Mouse (Mus musculus): ENCODE data around the gene Grm7.

The Grm7 gene

DNA sequence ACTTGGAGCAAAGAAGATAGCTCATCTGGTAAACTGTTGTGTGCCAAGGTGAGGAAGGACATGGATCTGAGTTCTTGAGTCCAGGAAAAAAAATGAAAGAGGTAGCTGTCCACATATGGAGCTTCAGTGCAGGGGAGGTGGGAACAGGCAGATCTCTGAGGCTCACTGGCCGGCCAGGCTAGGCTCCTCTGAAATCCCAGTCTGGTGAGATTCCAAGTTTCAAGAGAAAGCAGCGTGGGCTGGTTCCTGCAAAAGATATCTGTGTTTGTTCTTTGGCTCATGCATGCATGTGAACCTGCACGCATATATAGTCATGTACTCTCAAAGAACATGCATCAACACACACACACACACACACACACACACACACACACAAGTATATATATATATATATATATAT lies 942.2 kb downstream of the Grm7 start:
- DNase-seq: no peak

DNA sequence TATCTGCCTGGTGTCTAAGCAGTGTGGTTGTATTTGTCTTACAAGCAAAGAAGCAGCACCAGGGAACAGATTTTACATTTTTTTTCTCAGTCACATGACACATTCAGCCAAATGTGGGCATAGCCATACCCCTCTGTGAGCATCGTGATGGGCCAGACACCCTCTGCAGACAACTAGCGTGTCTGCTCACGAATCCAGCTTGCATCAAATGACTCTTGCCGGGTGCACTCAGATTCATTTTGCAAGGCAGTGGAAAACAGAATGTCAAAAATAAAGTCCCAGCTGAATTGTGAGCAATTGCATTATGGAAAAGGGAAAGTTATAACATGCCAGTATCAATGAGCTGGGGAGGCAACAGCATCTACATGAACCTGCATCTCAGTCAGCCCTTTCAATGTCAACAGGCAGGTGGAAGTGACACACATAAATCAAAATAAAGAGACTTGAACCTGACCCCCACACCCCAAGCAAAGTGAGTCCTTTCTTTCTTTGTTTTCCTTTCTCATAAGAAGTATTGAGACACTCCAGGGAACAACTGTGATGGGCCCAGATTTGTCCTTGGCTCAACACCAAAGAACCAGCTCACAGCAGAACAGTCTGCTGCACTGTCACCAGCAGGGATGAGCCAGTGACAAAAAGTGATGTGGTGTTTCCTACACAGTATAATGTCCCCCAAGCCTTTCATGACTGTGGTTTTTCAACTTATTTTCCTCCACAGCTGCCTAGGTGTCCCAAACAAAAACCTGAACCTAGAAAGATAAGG lies 956.7 kb downstream of the Grm7 start:
- no peak for DNase-seq

GRCm38 (mm10) chr6:111610396-111610795 lies 965.0 kb downstream of the Grm7 start:
- no peak for DNase-seq

- no peak for DNase-seq
Observed at GRCm38 (mm10) chr6:111613834-111614233, 968.5 kb downstream of the Grm7 start.
